Mouse (Mus musculus): ENCODE data around the gene Fanci.

Gene Fanci

GRCm38 (mm10) chr7:79387991-79388390 is 3.7 kb upstream of the Fanci start:
- no peak for DNase-seq (ENCODE audit: low spot score)

GRCm38 (mm10) chr7:79388671-79389206 is 3.0 kb upstream of the Fanci start:
- DNase-seq (ENCODE audit: low spot score): no peak

- no peak for DNase-seq (ENCODE audit: low spot score)
These were observed 1.5 kb upstream of the Fanci start for GRCm38 (mm10) chr7:79390141-79390708.

- no peak for DNase-seq (ENCODE audit: low spot score)
These were observed 258 bp upstream of the Fanci start for GRCm38 (mm10) chr7:79391471-79391870.

GRCm38 (mm10) chr7:79392860-79393513 is 1.3 kb downstream of the Fanci start:
- peak; percentile 60 for DNase-seq (ENCODE audit: low spot score)

GRCm38 (mm10) chr7:79393924-79394323 is 2.2 kb downstream of the Fanci start:
- no peak for DNase-seq (ENCODE audit: low spot score)

- no peak for DNase-seq (ENCODE audit: low spot score)
These were observed 2.9 kb downstream of the Fanci start for GRCm38 (mm10) chr7:79394666-79395065.

GRCm38 (mm10) chr7:79395186-79395585 is 3.5 kb downstream of the Fanci start:
- no peak for DNase-seq (ENCODE audit: low spot score)

- no peak for DNase-seq (ENCODE audit: low spot score)
These were observed 5.8 kb downstream of the Fanci start for GRCm38 (mm10) chr7:79397446-79397963.

- no peak for DNase-seq (ENCODE audit: low spot score)
These were observed 6.7 kb downstream of the Fanci start for GRCm38 (mm10) chr7:79398426-79398825.

GRCm38 (mm10) chr7:79398971-79399370 is 7.2 kb downstream of the Fanci start:
- no peak for DNase-seq (ENCODE audit: low spot score)

GRCm38 (mm10) chr7:79400296-79400695 is 8.6 kb downstream of the Fanci start:
- DNase-seq (ENCODE audit: low spot score): no peak

GRCm38 (mm10) chr7:79414449-79415375 is 23.0 kb downstream of the Fanci start:
- DNase-seq (ENCODE audit: low spot score): no peak

- DNase-seq (ENCODE audit: low spot score): no peak
These were observed 28.2 kb downstream of the Fanci start for GRCm38 (mm10) chr7:79419950-79420349.

- no peak for DNase-seq (ENCODE audit: low spot score)
These were observed 31.1 kb downstream of the Fanci start for GRCm38 (mm10) chr7:79422876-79423275.

GRCm38 (mm10) chr7:79425804-79426203 is 34.1 kb downstream of the Fanci start:
- DNase-seq (ENCODE audit: low spot score): no peak

GRCm38 (mm10) chr7:79428243-79428642 is 36.5 kb downstream of the Fanci start:
- no peak for DNase-seq (ENCODE audit: low spot score)

- DNase-seq (ENCODE audit: low spot score): no peak
These were observed 48.3 kb downstream of the Fanci start for GRCm38 (mm10) chr7:79440035-79440434.

GRCm38 (mm10) chr7:79447048-79447447 is 55.3 kb downstream of the Fanci start:
- DNase-seq (ENCODE audit: low spot score): no peak

- no peak for DNase-seq (ENCODE audit: low spot score)
These were observed 55.8 kb downstream of the Fanci start for GRCm38 (mm10) chr7:79447486-79447885.

GRCm38 (mm10) chr7:79461721-79462120 is 70.0 kb downstream of the Fanci start:
- DNase-seq (ENCODE audit: low spot score): no peak

- no peak for DNase-seq (ENCODE audit: low spot score)
These were observed 71.8 kb downstream of the Fanci start for GRCm38 (mm10) chr7:79463376-79464077.

Measured in MN1 (cell line).